Mouse (Mus musculus): ENCODE measurements around the gene Zfyve21. TPM values are rescaled to one million over a fixed set of nuclear protein-coding genes. Genes with fewer than 3 reads are reported as not detected.

The Zfyve21 gene
- polyA plus RNA-seq, 1 experiment from 2014 or later, result 89.3 TPM

DNA sequence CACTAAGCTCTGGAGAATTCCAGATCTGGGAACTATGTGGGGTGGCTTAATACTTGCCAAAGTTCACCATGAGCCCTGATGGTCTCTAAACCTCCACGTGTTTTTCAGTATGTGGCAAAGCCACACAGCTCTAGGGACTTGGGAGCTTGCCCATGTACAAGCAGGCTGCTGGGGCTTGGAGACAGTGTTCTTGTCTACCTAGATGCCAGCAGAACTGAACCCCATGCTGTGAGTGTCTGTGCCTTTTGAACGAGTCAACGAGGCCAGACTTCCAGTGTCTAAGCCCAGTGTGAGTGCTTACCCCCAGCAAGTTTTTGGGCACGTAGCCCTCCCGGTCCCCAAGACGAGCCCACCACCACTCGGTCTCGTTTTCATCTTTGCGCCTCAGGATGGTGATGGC lies 16.0 kb downstream of the Zfyve21 start:
- Histone ChIP-seq H3K9me3 (ENCODE audit: control insufficient read depth, low read length) (no peaks in the 10 kb centered on the region), H3K27ac (replicated peaks in 1 of 2; ENCODE audit: control insufficient read depth in 1 of 2, insufficient read depth in 1 of 2, low read depth in 2 of 2, low read length in 2 of 2) (no peak overlapping the region), H3K4me1 (ENCODE audit: control insufficient read depth in 2 of 2, insufficient read depth in 2 of 2, low read length in 2 of 2) (no peaks in the 10 kb centered on the region), H3K4me2 (ENCODE audit: low read length) (no peak overlapping the region), H3K4me3 (ENCODE audit: control insufficient read depth in 1 of 2, insufficient read depth in 1 of 2, low read depth in 1 of 2, low read length in 2 of 2) (no peak overlapping the region), H3K27me3 (ENCODE audit: control insufficient read depth, insufficient read depth, low read length) (no peaks in the 10 kb centered on the region), H3K9ac (ENCODE audit: low read length) (no peak overlapping the region), H3K36me3 (ENCODE audit: control insufficient read depth, insufficient read depth, low read length) (peaks cover 100% of the 10 kb centered on the region)
- 90% methylated on average over 9 of the region's 9 CpGs for WGBS
- no peak for ATAC-seq (ENCODE audit: insufficient number of reproducible peaks, insufficient read depth, low FRiP score, low read depth)

DNA sequence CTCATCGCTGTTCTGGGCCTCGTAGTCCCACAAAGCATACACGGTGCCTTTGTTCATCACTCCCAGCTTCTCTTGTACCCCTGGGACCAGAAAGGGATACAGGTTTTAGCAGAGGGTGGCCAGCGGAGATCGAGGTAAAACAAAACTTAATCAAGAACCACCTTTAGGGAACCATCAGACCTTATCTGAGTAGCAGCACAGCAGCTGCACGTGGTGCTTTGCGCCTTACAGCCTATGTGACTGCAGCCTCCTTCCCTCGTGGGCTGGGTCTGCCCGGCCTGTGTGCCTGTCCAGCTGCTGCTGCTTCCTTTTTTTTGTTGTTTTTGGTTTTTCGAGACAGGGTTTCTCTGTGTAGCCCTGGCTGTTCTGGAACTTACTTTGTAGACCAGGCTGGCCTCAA lies 16.4 kb downstream of the Zfyve21 start:
- no peaks in the 10 kb centered on the region for H3K27me3 ChIP-seq (ENCODE audit: control insufficient read depth, insufficient read depth, low read length)
- no peak for ATAC-seq (ENCODE audit: insufficient number of reproducible peaks, insufficient read depth, low FRiP score, low read depth)
- peaks cover 100% of the 10 kb centered on the region for H3K36me3 ChIP-seq (ENCODE audit: control insufficient read depth, insufficient read depth, low read length)
- H3K4me3 ChIP-seq (ENCODE audit: control insufficient read depth in 1 of 2, insufficient read depth in 1 of 2, low read depth in 1 of 2, low read length in 2 of 2), result no peak overlapping the region
- no peaks in the 10 kb centered on the region for H3K4me1 ChIP-seq (ENCODE audit: control insufficient read depth in 2 of 2, insufficient read depth in 2 of 2, low read length in 2 of 2)
- H3K9ac ChIP-seq (ENCODE audit: low read length), result no peak overlapping the region
- H3K27ac ChIP-seq (replicated peaks in 1 of 2; ENCODE audit: control insufficient read depth in 1 of 2, insufficient read depth in 1 of 2, low read depth in 2 of 2, low read length in 2 of 2), result no peak overlapping the region
- WGBS, result 85% methylated on average over 10 of the region's 10 CpGs
- no peak overlapping the region for H3K4me2 ChIP-seq (ENCODE audit: low read length)
- H3K9me3 ChIP-seq (ENCODE audit: control insufficient read depth, low read length), result no peaks in the 10 kb centered on the region

DNA sequence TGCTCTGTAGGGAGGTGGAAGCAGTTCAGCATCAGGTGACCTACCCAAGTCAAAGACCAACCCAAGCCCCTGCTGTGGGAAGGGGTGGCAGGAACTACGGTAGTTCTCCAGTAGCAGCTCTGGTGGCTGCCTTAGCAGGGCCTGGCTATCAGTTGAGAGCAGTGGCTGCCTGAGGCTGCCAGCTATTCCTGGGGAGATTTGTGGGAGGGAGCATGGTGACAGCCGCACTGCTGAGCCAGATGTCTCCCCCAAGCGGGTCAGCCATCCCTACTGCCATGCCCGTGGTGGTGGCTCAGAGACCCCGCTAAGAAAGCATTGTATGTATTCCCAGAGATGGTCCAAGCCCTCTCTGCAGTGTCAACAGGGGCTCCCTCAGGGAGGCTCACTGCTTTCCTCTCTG lies 18.7 kb downstream of the Zfyve21 start:
- Histone ChIP-seq H3K4me1 (ENCODE audit: control insufficient read depth in 2 of 2, insufficient read depth in 2 of 2, low read length in 2 of 2) (no peaks in the 10 kb centered on the region), H3K4me2 (ENCODE audit: low read length) (no peak overlapping the region), H3K36me3 (ENCODE audit: control insufficient read depth, insufficient read depth, low read length) (peaks cover 99% of the 10 kb centered on the region), H3K27ac (replicated peaks in 1 of 2; ENCODE audit: control insufficient read depth in 1 of 2, insufficient read depth in 1 of 2, low read depth in 2 of 2, low read length in 2 of 2) (no peak overlapping the region), H3K9ac (ENCODE audit: low read length) (no peak overlapping the region), H3K9me3 (ENCODE audit: control insufficient read depth, low read length) (no peaks in the 10 kb centered on the region), H3K4me3 (ENCODE audit: control insufficient read depth in 1 of 2, insufficient read depth in 1 of 2, low read depth in 1 of 2, low read length in 2 of 2) (no peak overlapping the region), H3K27me3 (ENCODE audit: control insufficient read depth, insufficient read depth, low read length) (no peaks in the 10 kb centered on the region)
- WGBS, result 80% methylated on average over 5 of the region's 5 CpGs
- no peak for ATAC-seq (ENCODE audit: insufficient number of reproducible peaks, insufficient read depth, low FRiP score, low read depth)

DNA sequence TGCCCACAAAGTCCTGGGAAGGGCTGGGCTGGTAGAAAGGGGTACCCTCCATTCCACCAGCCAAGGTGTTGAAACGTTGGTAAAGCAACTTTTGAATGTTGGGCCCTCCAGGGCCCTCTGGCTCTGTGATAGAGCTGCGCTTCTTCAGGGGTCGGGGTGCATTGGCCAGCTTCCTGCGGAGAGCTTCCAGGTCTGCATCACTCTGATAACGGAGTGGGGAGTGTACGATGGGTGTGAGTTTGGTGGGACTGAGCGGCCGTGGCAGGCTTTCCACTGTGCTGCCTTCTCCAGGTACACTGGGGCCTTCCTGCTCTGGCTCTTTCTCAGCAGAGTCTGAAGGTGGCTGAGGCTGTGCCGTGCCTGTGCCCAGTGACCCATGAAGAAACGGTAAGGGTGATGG lies 19.5 kb downstream of the Zfyve21 start:
- Histone ChIP-seq H3K9ac (ENCODE audit: low read length) (no peak overlapping the region), H3K27ac (replicated peaks in 1 of 2; ENCODE audit: control insufficient read depth in 1 of 2, insufficient read depth in 1 of 2, low read depth in 2 of 2, low read length in 2 of 2) (no peak overlapping the region), H3K36me3 (ENCODE audit: control insufficient read depth, insufficient read depth, low read length) (peaks cover 99% of the 10 kb centered on the region), H3K9me3 (ENCODE audit: control insufficient read depth, low read length) (no peaks in the 10 kb centered on the region), H3K4me2 (ENCODE audit: low read length) (no peak overlapping the region), H3K4me1 (ENCODE audit: control insufficient read depth in 2 of 2, insufficient read depth in 2 of 2, low read length in 2 of 2) (no peaks in the 10 kb centered on the region), H3K27me3 (ENCODE audit: control insufficient read depth, insufficient read depth, low read length) (no peaks in the 10 kb centered on the region), H3K4me3 (ENCODE audit: control insufficient read depth in 1 of 2, insufficient read depth in 1 of 2, low read depth in 1 of 2, low read length in 2 of 2) (no peak overlapping the region)
- 80% methylated on average over 10 of the region's 10 CpGs for WGBS
- ATAC-seq (ENCODE audit: insufficient number of reproducible peaks, insufficient read depth, low FRiP score, low read depth), result no peak

DNA sequence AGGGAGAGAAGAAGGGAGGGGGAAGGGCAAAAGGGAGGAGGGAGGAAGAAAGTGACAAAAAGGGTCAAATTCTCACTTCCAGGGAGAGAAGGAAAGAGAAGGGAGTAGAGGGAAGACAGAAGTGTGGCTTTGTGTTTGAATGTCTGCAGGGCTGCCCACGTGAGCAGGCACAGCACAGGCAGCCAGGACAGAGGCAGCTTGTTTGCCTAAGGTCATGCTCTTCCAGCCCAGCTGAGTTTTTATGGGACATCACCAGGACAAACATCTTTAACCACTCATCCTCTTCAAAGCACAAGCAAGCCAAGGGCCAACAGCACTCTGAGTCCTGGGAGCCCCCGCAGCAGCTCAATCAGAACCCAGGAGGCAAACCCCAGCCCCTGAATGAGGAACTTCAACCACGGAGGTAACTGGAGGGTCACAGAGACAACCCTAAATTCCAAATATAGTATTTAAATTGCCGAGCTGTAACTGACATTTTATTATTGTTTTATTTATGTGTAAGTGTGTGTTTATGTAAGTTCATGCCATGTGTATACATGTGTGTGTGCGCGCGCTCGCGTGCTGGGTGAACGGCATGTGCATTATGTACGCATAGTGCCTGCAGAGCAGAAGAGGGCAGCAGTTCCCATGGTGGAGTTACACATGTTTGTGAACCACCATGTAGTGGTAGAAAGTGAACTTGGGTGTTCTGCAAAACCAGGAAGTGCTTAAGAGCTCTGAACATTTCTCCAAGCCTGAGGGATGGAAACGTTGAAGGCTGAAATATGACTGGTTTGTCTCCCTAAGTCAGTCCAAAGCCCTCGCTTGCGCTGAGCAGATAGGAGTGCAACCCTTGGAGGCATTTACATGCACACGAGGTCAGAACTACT lies 28.8 kb downstream of the Zfyve21 start:
- Histone ChIP-seq H3K36me3 (ENCODE audit: control insufficient read depth, insufficient read depth, low read length) (peaks cover 65% of the 10 kb centered on the region), H3K27ac (replicated peaks in 1 of 2; ENCODE audit: control insufficient read depth in 1 of 2, insufficient read depth in 1 of 2, low read depth in 2 of 2, low read length in 2 of 2) (no peak overlapping the region), H3K4me1 (ENCODE audit: control insufficient read depth in 2 of 2, insufficient read depth in 2 of 2, low read length in 2 of 2) (no peaks in the 10 kb centered on the region), H3K27me3 (ENCODE audit: control insufficient read depth, insufficient read depth, low read length) (no peaks in the 10 kb centered on the region), H3K4me2 (ENCODE audit: low read length) (no peak overlapping the region), H3K9me3 (ENCODE audit: control insufficient read depth, low read length) (no peaks in the 10 kb centered on the region), H3K9ac (ENCODE audit: low read length) (no peak overlapping the region), H3K4me3 (ENCODE audit: control insufficient read depth in 1 of 2, insufficient read depth in 1 of 2, low read depth in 1 of 2, low read length in 2 of 2) (no peak overlapping the region)
- 85% methylated on average over 15 of the region's 15 CpGs for WGBS
- ATAC-seq (ENCODE audit: insufficient number of reproducible peaks, insufficient read depth, low FRiP score, low read depth), result no peak

DNA sequence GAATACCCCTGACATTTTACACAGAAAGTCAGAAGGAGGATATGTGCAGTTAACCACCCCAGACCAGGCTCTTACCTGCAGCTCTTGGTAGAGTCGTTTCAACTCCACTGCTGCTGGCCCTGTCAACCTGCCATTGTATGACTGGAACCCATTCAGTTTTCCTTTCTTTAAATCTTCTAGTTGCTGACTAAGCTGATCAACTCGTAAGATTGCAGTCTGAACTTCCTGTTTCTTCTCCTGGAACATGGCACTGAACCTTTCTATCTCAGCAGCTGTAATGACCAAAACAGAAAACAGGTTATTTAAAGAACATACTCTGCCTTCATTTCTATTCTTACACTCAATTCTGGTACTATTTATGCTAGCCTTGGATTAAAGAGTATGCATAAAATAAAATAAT lies 29.5 kb downstream of the Zfyve21 start:
- H3K9ac ChIP-seq (ENCODE audit: low read length), result no peak overlapping the region

DNA sequence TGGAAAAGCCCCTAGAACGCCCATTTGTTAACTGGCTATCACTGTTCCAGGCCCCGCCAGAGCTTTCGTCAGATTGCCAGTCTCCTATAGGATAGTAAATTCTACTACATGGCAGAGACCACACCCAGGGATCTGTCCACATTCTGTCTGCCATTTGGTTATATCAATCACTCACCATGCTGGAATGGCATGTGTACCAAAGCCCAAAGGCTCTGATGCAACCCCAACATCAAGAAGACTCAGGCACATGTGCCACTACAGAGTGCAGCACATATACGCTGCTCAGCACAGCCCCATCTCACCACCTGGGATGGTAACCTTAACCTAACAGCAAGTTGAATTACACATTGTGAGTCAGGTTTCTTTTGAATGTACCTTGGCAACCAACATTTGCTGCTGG lies 32.0 kb downstream of the Zfyve21 start:
- WGBS, result 86% methylated on average over 4 of the region's 4 CpGs
- H3K4me3 ChIP-seq (ENCODE audit: control insufficient read depth in 1 of 2, insufficient read depth in 1 of 2, low read depth in 1 of 2, low read length in 2 of 2), result no peak overlapping the region
- ATAC-seq (ENCODE audit: insufficient number of reproducible peaks, insufficient read depth, low FRiP score, low read depth), result no peak

More for the DNA sequence above, 29.5 kb downstream of the Zfyve21 start:
- no peaks in the 10 kb centered on the region for H3K27me3 ChIP-seq (ENCODE audit: control insufficient read depth, insufficient read depth, low read length)
- H3K4me2 ChIP-seq (ENCODE audit: low read length), result no peak overlapping the region
- no peak for ATAC-seq (ENCODE audit: insufficient number of reproducible peaks, insufficient read depth, low FRiP score, low read depth)
- H3K27ac ChIP-seq (replicated peaks in 1 of 2; ENCODE audit: control insufficient read depth in 1 of 2, insufficient read depth in 1 of 2, low read depth in 2 of 2, low read length in 2 of 2), result no peak overlapping the region
- 60% methylated on average over 2 of the region's 2 CpGs for WGBS
- peaks cover 58% of the 10 kb centered on the region for H3K36me3 ChIP-seq (ENCODE audit: control insufficient read depth, insufficient read depth, low read length)
- no peaks in the 10 kb centered on the region for H3K9me3 ChIP-seq (ENCODE audit: control insufficient read depth, low read length)
- H3K4me1 ChIP-seq (ENCODE audit: control insufficient read depth in 2 of 2, insufficient read depth in 2 of 2, low read length in 2 of 2), result peaks cover 4 to 5% of the 10 kb centered on the region in 2 experiments; a peak in 2 of 4 replicates
- H3K4me3 ChIP-seq (ENCODE audit: control insufficient read depth in 1 of 2, insufficient read depth in 1 of 2, low read depth in 1 of 2, low read length in 2 of 2), result no peak overlapping the region

DNA sequence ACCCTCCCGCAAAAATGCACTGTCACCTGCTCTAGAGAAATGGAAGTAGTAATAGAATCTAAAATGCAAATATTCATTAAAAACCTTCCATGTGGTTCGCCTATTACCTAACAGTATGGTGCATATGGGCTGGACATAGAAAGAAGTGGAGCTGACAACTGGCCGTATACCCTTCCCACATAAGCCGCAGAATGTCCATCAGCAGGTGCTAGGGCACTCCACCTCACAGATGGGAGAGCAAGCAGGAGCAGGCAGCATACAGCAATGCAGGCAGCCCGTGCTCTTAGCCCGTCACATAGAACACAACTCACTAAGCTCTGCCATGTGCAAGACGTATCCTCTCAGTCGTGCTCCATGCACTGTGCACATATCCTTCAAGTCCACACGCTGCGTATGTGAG lies 32.8 kb downstream of the Zfyve21 start:
- no peak for ATAC-seq (ENCODE audit: insufficient number of reproducible peaks, insufficient read depth, low FRiP score, low read depth)
- Histone ChIP-seq H3K4me1 (ENCODE audit: control insufficient read depth in 2 of 2, insufficient read depth in 2 of 2, low read length in 2 of 2) (peaks cover 5 to 7% of the 10 kb centered on the region in 2 experiments; a peak in 2 of 4 replicates), H3K9ac (ENCODE audit: low read length) (no peak overlapping the region), H3K4me3 (ENCODE audit: control insufficient read depth in 1 of 2, insufficient read depth in 1 of 2, low read depth in 1 of 2, low read length in 2 of 2) (no peak overlapping the region), H3K4me2 (ENCODE audit: low read length) (no peak overlapping the region), H3K9me3 (ENCODE audit: control insufficient read depth, low read length) (no peaks in the 10 kb centered on the region), H3K27me3 (ENCODE audit: control insufficient read depth, insufficient read depth, low read length) (no peaks in the 10 kb centered on the region), H3K27ac (replicated peaks in 1 of 2; ENCODE audit: control insufficient read depth in 1 of 2, insufficient read depth in 1 of 2, low read depth in 2 of 2, low read length in 2 of 2) (no peak overlapping the region), H3K36me3 (ENCODE audit: control insufficient read depth, insufficient read depth, low read length) (peaks cover 27% of the 10 kb centered on the region)
- 85% methylated on average over 10 of the region's 10 CpGs for WGBS

More for the DNA sequence above, 32.0 kb downstream of the Zfyve21 start:
- peaks cover 35% of the 10 kb centered on the region for H3K36me3 ChIP-seq (ENCODE audit: control insufficient read depth, insufficient read depth, low read length)
- H3K4me1 ChIP-seq (ENCODE audit: control insufficient read depth in 2 of 2, insufficient read depth in 2 of 2, low read length in 2 of 2), result peaks cover 5 to 7% of the 10 kb centered on the region in 2 experiments; a peak in 2 of 4 replicates
- no peak overlapping the region for H3K27ac ChIP-seq (replicated peaks in 1 of 2; ENCODE audit: control insufficient read depth in 1 of 2, insufficient read depth in 1 of 2, low read depth in 2 of 2, low read length in 2 of 2)
- no peak overlapping the region for H3K9ac ChIP-seq (ENCODE audit: low read length)
- no peak overlapping the region for H3K4me2 ChIP-seq (ENCODE audit: low read length)
- no peaks in the 10 kb centered on the region for H3K9me3 ChIP-seq (ENCODE audit: control insufficient read depth, low read length)
- H3K27me3 ChIP-seq (ENCODE audit: control insufficient read depth, insufficient read depth, low read length), result no peaks in the 10 kb centered on the region

Data from heart, embryonic 14.5 days (tissue).